Mouse (Mus musculus): ENCODE results near the gene Cbfb. TPM values are rescaled to one million over a fixed set of nuclear protein-coding genes. Genes with fewer than 3 reads are reported as not detected.

Cbfb gene
- polyA plus RNA-seq, 1 experiment: 31.9 TPM

- no peak for TF ChIP-seq POLR2A (IDR thresholded peaks at IDR 0.05; ENCODE audit: borderline replicate concordance, extremely low read depth, insufficient read depth, insufficient read length, poor library complexity, severe bottlenecking)
- TF ChIP-seq CTCF (IDR thresholded peaks at IDR 0.05; ENCODE audit: borderline replicate concordance, extremely low read depth, insufficient read depth, insufficient read length): no peak
- no peak for DNase-seq (ENCODE audit: low read depth)
Observed at GRCm38 (mm10) chr8:105192182-105192581, 21.7 kb downstream of the Cbfb start.

GRCm38 (mm10) chr8:105205748-105206147 is 35.3 kb downstream of the Cbfb start:
- peak; percentile 46 for DNase-seq (ENCODE audit: low read depth)
- TF ChIP-seq POLR2A (IDR thresholded peaks at IDR 0.05; ENCODE audit: borderline replicate concordance, extremely low read depth, insufficient read depth, insufficient read length, poor library complexity, severe bottlenecking) (no peak), CTCF (IDR thresholded peaks at IDR 0.05; ENCODE audit: borderline replicate concordance, extremely low read depth, insufficient read depth, insufficient read length) (no peak)

- TF ChIP-seq POLR2A (IDR thresholded peaks at IDR 0.05; ENCODE audit: borderline replicate concordance, extremely low read depth, insufficient read depth, insufficient read length, poor library complexity, severe bottlenecking) (no peak), CTCF (IDR thresholded peaks at IDR 0.05; ENCODE audit: borderline replicate concordance, extremely low read depth, insufficient read depth, insufficient read length) (no peak)
- peak; percentile 18 for DNase-seq (ENCODE audit: low read depth)
Observed at GRCm38 (mm10) chr8:105206766-105207275, 36.3 kb downstream of the Cbfb start.

GRCm38 (mm10) chr8:105207675-105208273 is 37.3 kb downstream of the Cbfb start:
- DNase-seq (ENCODE audit: low read depth): no peak
- TF ChIP-seq POLR2A (IDR thresholded peaks at IDR 0.05; ENCODE audit: borderline replicate concordance, extremely low read depth, insufficient read depth, insufficient read length, poor library complexity, severe bottlenecking): no peak
- no peak for TF ChIP-seq CTCF (IDR thresholded peaks at IDR 0.05; ENCODE audit: borderline replicate concordance, extremely low read depth, insufficient read depth, insufficient read length)

- DNase-seq (ENCODE audit: low read depth): peak; percentile 24
- TF ChIP-seq POLR2A (IDR thresholded peaks at IDR 0.05; ENCODE audit: borderline replicate concordance, extremely low read depth, insufficient read depth, insufficient read length, poor library complexity, severe bottlenecking) (no peak), CTCF (IDR thresholded peaks at IDR 0.05; ENCODE audit: borderline replicate concordance, extremely low read depth, insufficient read depth, insufficient read length) (no peak)
Observed at GRCm38 (mm10) chr8:105209153-105210110, 39.0 kb downstream of the Cbfb start.

GRCm38 (mm10) chr8:105214104-105214503 is 43.6 kb downstream of the Cbfb start:
- no peak for TF ChIP-seq POLR2A (IDR thresholded peaks at IDR 0.05; ENCODE audit: borderline replicate concordance, extremely low read depth, insufficient read depth, insufficient read length, poor library complexity, severe bottlenecking)
- TF ChIP-seq CTCF (IDR thresholded peaks at IDR 0.05; ENCODE audit: borderline replicate concordance, extremely low read depth, insufficient read depth, insufficient read length): no peak

GRCm38 (mm10) chr8:105217926-105218522 is 47.5 kb downstream of the Cbfb start:
- peak; percentile 84 for DNase-seq (ENCODE audit: low read depth)

More at GRCm38 (mm10) chr8:105214104-105214503, 43.6 kb downstream of the Cbfb start:
- no peak for DNase-seq (ENCODE audit: low read depth)

GRCm38 (mm10) chr8:105223850-105224249 is 53.4 kb downstream of the Cbfb start:
- TF ChIP-seq CTCF (IDR thresholded peaks at IDR 0.05; ENCODE audit: borderline replicate concordance, extremely low read depth, insufficient read depth, insufficient read length) (no peak), POLR2A (IDR thresholded peaks at IDR 0.05; ENCODE audit: borderline replicate concordance, extremely low read depth, insufficient read depth, insufficient read length, poor library complexity, severe bottlenecking) (no peak)
- DNase-seq (ENCODE audit: low read depth): no peak

More at GRCm38 (mm10) chr8:105217926-105218522, 47.5 kb downstream of the Cbfb start:
- TF ChIP-seq POLR2A (IDR thresholded peaks at IDR 0.05; ENCODE audit: borderline replicate concordance, extremely low read depth, insufficient read depth, insufficient read length, poor library complexity, severe bottlenecking): no peak
- TF ChIP-seq CTCF (IDR thresholded peaks at IDR 0.05; ENCODE audit: borderline replicate concordance, extremely low read depth, insufficient read depth, insufficient read length): 0 out of 2 replicates have a peak, but pooled peaks have one; percentile 24

- TF ChIP-seq POLR2A (IDR thresholded peaks at IDR 0.05; ENCODE audit: borderline replicate concordance, extremely low read depth, insufficient read depth, insufficient read length, poor library complexity, severe bottlenecking) (peak; percentile 83; the same call in 1 of the 2 replicates), CTCF (IDR thresholded peaks at IDR 0.05; ENCODE audit: borderline replicate concordance, extremely low read depth, insufficient read depth, insufficient read length) (no peak)
- DNase-seq (ENCODE audit: low read depth): peak; percentile 98
Observed at GRCm38 (mm10) chr8:105224413-105225271, 54.2 kb downstream of the Cbfb start, which contains the start of gene D230025D16Rik. Gene D230025D16Rik (plus strand): TSS chr8:105225145.

- DNase-seq (ENCODE audit: low read depth): no peak
- TF ChIP-seq CTCF (IDR thresholded peaks at IDR 0.05; ENCODE audit: borderline replicate concordance, extremely low read depth, insufficient read depth, insufficient read length) (no peak), POLR2A (IDR thresholded peaks at IDR 0.05; ENCODE audit: borderline replicate concordance, extremely low read depth, insufficient read depth, insufficient read length, poor library complexity, severe bottlenecking) (0 out of 2 replicates have a peak, but pooled peaks have one; percentile 16)
Observed at GRCm38 (mm10) chr8:105225272-105225593, 54.8 kb downstream of the Cbfb start.
